ENCODE assay signal across 8 mouse cellular contexts in genomic region chr17:26660192-26660912, GRCm38 (mm10). TPM values are rescaled to one million over a fixed set of nuclear protein-coding genes. Genes with fewer than 3 reads are reported as not detected.
DNase-seq lines count a peak whose midpoint lies in the region; ATAC-seq and TF ChIP-seq lines count a peak whose summit lies in the region.

No protein-coding gene starts in this region.

- H3K4me1 ChIP-seq in embryonic facial prominence, embryonic 10.5 days = peaks cover 12% of the 10 kb centered on the region
- peaks cover 19% of the 10 kb centered on the region for H3K4me1 ChIP-seq in kidney, embryonic 15.5 days
- peaks cover 5% of the 10 kb centered on the region; the same call in 1 of the 2 replicates for H3K4me1 ChIP-seq in liver, adult 2 months (ENCODE audit: control insufficient read depth, insufficient read depth, low read length)
- peaks cover 7% of the 10 kb centered on the region; the same call in 1 of the 2 replicates for H3K4me1 ChIP-seq in stomach, embryonic 16.5 days (ENCODE audit: control insufficient read depth, insufficient read depth, low read length)

- no peaks in the 10 kb centered on the region for H3K79me2 ChIP-seq in liver, adult 2 months (ENCODE audit: control insufficient read depth, insufficient read depth, low read length)

- peak; percentile 87 for TF ChIP-seq CTCF in liver, adult 2 months (IDR thresholded peaks at IDR 0.05; ENCODE audit: low read depth, low read length)

- no peaks in the 10 kb centered on the region for H3K9me3 ChIP-seq in embryonic facial prominence, embryonic 10.5 days
- H3K9me3 ChIP-seq in kidney, embryonic 15.5 days (replicated peaks) = no peaks in the 10 kb centered on the region
- H3K9me3 ChIP-seq in stomach, embryonic 16.5 days (replicated peaks; ENCODE audit: control insufficient read depth, low read length) = no peaks in the 10 kb centered on the region

- WGBS in embryonic facial prominence, embryonic 10.5 days = 27% methylated on average over 21 of the region's 21 CpGs
- 26% methylated on average over 20 of the region's 21 CpGs for WGBS in kidney, embryonic 15.5 days
- 20% methylated on average over 21 of the region's 21 CpGs for WGBS in liver, adult 2 months
- 21% methylated on average over 20 of the region's 21 CpGs for WGBS in stomach, embryonic 16.5 days

- peaks cover 29% of the 10 kb centered on the region for H3K36me3 ChIP-seq in embryonic facial prominence, embryonic 10.5 days (replicated peaks)
- H3K36me3 ChIP-seq in kidney, embryonic 15.5 days = peaks cover 25% of the 10 kb centered on the region
- peaks cover 5% of the 10 kb centered on the region; the same call in 1 of the 2 replicates for H3K36me3 ChIP-seq in liver, adult 2 months (ENCODE audit: control insufficient read depth, insufficient read depth, low read length)
- H3K36me3 ChIP-seq in stomach, embryonic 16.5 days (ENCODE audit: control insufficient read depth, insufficient read depth, low read length) = 0 out of 2 replicates have a peak, but pooled peaks cover 3% of the 10 kb centered on the region

- 0 out of 2 replicates have a peak overlapping the region, but pooled peaks have one; percentile 8 for H3K4me3 ChIP-seq in embryonic facial prominence, embryonic 10.5 days
- no peak overlapping the region for H3K4me3 ChIP-seq in kidney, embryonic 15.5 days (replicated peaks)
- no peak overlapping the region for H3K4me3 ChIP-seq in liver, adult 2 months (ENCODE audit: insufficient read depth, low read depth, low read length)
- no peak overlapping the region for H3K4me3 ChIP-seq in stomach, embryonic 16.5 days (replicated peaks; ENCODE audit: low read length)

- ATAC-seq in kidney, embryonic 15.5 days (replicated peaks; ENCODE audit: low FRiP score) = peak; percentile 40
- ATAC-seq in stomach, embryonic 16.5 days (ENCODE audit: insufficient read depth, low FRiP score) = 0 out of 2 replicates have a peak, but pooled peaks have one; percentile 12

- H3K9ac ChIP-seq in kidney, embryonic 15.5 days = no peak overlapping the region
- H3K9ac ChIP-seq in liver, adult 2 months (ENCODE audit: low read depth, low read length) = no peak overlapping the region
- no peak overlapping the region for H3K9ac ChIP-seq in stomach, embryonic 16.5 days (ENCODE audit: low read length)

- H3K27me3 ChIP-seq in embryonic facial prominence, embryonic 10.5 days (replicated peaks; ENCODE audit: low read depth, poor library complexity, severe bottlenecking) = peaks cover 4% of the 10 kb centered on the region; the same call in 1 of the 2 replicates
- no peaks in the 10 kb centered on the region for H3K27me3 ChIP-seq in kidney, embryonic 15.5 days
- no peaks in the 10 kb centered on the region for H3K27me3 ChIP-seq in liver, adult 2 months (ENCODE audit: control insufficient read depth, insufficient read depth, low read length)
- H3K27me3 ChIP-seq in stomach, embryonic 16.5 days (ENCODE audit: control insufficient read depth, insufficient read depth, low read length) = no peaks in the 10 kb centered on the region

- TF ChIP-seq POLR2A in liver, adult 2 months (IDR thresholded peaks at IDR 0.05; ENCODE audit: extremely low read depth, insufficient read depth, low read length) = no peak

- H3K4me2 ChIP-seq in kidney, embryonic 15.5 days = peak overlapping the region; percentile 30; the same call in 1 of the 2 replicates
- H3K4me2 ChIP-seq in stomach, embryonic 16.5 days (ENCODE audit: low read depth, low read length) = peak overlapping the region; percentile 32

- H3K27ac ChIP-seq in embryonic facial prominence, embryonic 10.5 days (replicated peaks) = no peak overlapping the region
- H3K27ac ChIP-seq in kidney, embryonic 15.5 days = no peak overlapping the region
- H3K27ac ChIP-seq in liver, adult 2 months (replicated peaks; ENCODE audit: insufficient read depth, low read depth, low read length) = no peak overlapping the region
- H3K27ac ChIP-seq in stomach, embryonic 16.5 days (ENCODE audit: low read length) = no peak overlapping the region

- DNase-seq in A20 (ENCODE audit: low read depth, low spot score) = peak; percentile 64
- DNase-seq in adrenal gland, postnatal 10 days = peak; percentile 86
- DNase-seq in embryonic facial prominence, embryonic 10.5 days (ENCODE audit: low spot score) = peak; percentile 76
- DNase-seq in heart, adult 18-20 months = peak; percentile 76 to 90
- DNase-seq in liver, adult 2 months (ENCODE audit: extremely low read depth, low read depth, low spot score) = peak; percentile 46
- DNase-seq in neural tube, embryonic 10.5 days (ENCODE audit: extremely low spot score, low spot score) = peak; percentile 71

RNA-seq across cellular contexts. Expression of gene Atp6v0e, which starts 2.7 kb away (rescaled TPM):
- total RNA-seq in adrenal gland, postnatal 10 days (2021) = 100 to 1,000 TPM; 180 to 190 TPM
- 118 and 120 TPM in 2 replicates for polyA plus RNA-seq in embryonic facial prominence, embryonic 10.5 days (2016; fragmentation: Nextera tagmentation; extraction: Ambion mirVana)
- total RNA-seq in heart, adult 18-20 months (2021) = 10 to 100 TPM; 62.8 to 68.0 TPM
- 211 and 224 TPM in 2 replicates for polyA plus RNA-seq in kidney, embryonic 15.5 days (2015; fragmentation: Nextera tagmentation; extraction: Ambion mirVana)
- 104 and 108 TPM in 2 replicates for total RNA-seq in liver, adult 2 months (2014; rRNA removed)
- polyA plus RNA-seq in liver, adult 2 months (2012; rRNA removed) = 122 and 131 TPM in 2 replicates
- 231 and 249 TPM in 2 replicates for polyA plus RNA-seq in stomach, embryonic 16.5 days (2015; fragmentation: Nextera tagmentation; extraction: Ambion mirVana)

RNA-seq across cellular contexts. Expression of gene Crebrf, which starts 55.1 kb away (rescaled TPM):
- total RNA-seq in adrenal gland, postnatal 10 days (2021) = 10 to 100 TPM; 48.8 to 55.6 TPM
- 3.1 and 4.7 TPM in 2 replicates for polyA plus RNA-seq in embryonic facial prominence, embryonic 10.5 days (2016; fragmentation: Nextera tagmentation; extraction: Ambion mirVana)
- 10 to 100 TPM; 64.6 to 75.1 TPM for total RNA-seq in heart, adult 18-20 months (2021)
- polyA plus RNA-seq in kidney, embryonic 15.5 days (2015; fragmentation: Nextera tagmentation; extraction: Ambion mirVana) = 7.0 and 9.0 TPM in 2 replicates
- total RNA-seq in liver, adult 2 months (2014; rRNA removed) = 28.2 and 37.0 TPM in 2 replicates
- 1.4 and 1.5 TPM in 2 replicates for polyA plus RNA-seq in liver, adult 2 months (2012; rRNA removed)
- 6.7 and 7.6 TPM in 2 replicates for polyA plus RNA-seq in stomach, embryonic 16.5 days (2015; fragmentation: Nextera tagmentation; extraction: Ambion mirVana)
